Mouse (Mus musculus): ENCODE data around the gene Otol1. TPM values are rescaled to one million over a fixed set of nuclear protein-coding genes. Genes with fewer than 3 reads are reported as not detected.

Otol1 gene
- polyA plus RNA-seq (2015; fragmentation: Nextera tagmentation; extraction: Ambion mirVana): not detected in 2 replicates

GRCm38 (mm10) chr3:70007313-70007712 lies at the start of gene Otol1:
Gene Otol1, plus strand, starts transcription at chr3:70007613.

Other genes with a start within 250 kb of the Otol1 start
- gene Sptssb, start 147.7 kb upstream of the Otol1 start, polyA plus RNA-seq (2015; fragmentation: Nextera tagmentation; extraction: Ambion mirVana): 0.28 TPM in 1 of 2 replicates, not detected in the other